Mouse (Mus musculus) lung, adult 2 months (tissue): ENCODE results near the gene Sim2. TPM values are rescaled to one million over a fixed set of nuclear protein-coding genes. Genes with fewer than 3 reads are reported as not detected.

Source experiments
- DNase-seq: peaks from one replicate; pipeline ENCODE4 v3.0.0; 2022
- H3K4me1 ChIP-seq: fragments of 200-500 bp; 2 replicates; pipeline ENCODE4 v1.6.1; 2011; ENCODE audit warnings: low read length; ENCODE audit not compliant: control insufficient read depth, insufficient read depth
- H3K4me3 ChIP-seq: fragments of 200-500 bp; replicated peaks from 2 replicates; pipeline ENCODE3; 2011; ENCODE audit warnings: low read depth, mild to moderate bottlenecking, control low read depth, low read length; ENCODE audit errors: extremely low read depth
- CTCF ChIP-seq: fragments of 200-500 bp; IDR thresholded peaks from 2 replicates; pipeline ENCODE4 v1.5.1; 2011; ENCODE audit warnings: mild to moderate bottlenecking, low read length, control low read depth; ENCODE audit not compliant: insufficient read depth
- POLR2A ChIP-seq: fragments of 200-500 bp; IDR thresholded peaks from 2 replicates; pipeline ENCODE4 v1.6.1; 2011; ENCODE audit warnings: low read depth, mild to moderate bottlenecking, control low read depth, low read length, borderline replicate concordance; ENCODE audit errors: extremely low read depth
- WGBS: fragments of 180-500 bp; shearing (Covaris S2); methylation state at CpG from one replicate; pipeline ENCODE4 v1.1.7; 2018; 5-methylcytosine and 5-hydroxymethylcytosine counted together
- polyA plus RNA-seq: library from polyadenylated mRNA; depleted of rRNA; stranded (reverse); fragments of >200 nt; gene quantifications from 2 replicates; pipeline ENCODE4 v1.2.3, GENCODE M21; 2012

The Sim2 gene
- polyA plus RNA-seq, 1 experiment, result 8.8 TPM

DNA sequence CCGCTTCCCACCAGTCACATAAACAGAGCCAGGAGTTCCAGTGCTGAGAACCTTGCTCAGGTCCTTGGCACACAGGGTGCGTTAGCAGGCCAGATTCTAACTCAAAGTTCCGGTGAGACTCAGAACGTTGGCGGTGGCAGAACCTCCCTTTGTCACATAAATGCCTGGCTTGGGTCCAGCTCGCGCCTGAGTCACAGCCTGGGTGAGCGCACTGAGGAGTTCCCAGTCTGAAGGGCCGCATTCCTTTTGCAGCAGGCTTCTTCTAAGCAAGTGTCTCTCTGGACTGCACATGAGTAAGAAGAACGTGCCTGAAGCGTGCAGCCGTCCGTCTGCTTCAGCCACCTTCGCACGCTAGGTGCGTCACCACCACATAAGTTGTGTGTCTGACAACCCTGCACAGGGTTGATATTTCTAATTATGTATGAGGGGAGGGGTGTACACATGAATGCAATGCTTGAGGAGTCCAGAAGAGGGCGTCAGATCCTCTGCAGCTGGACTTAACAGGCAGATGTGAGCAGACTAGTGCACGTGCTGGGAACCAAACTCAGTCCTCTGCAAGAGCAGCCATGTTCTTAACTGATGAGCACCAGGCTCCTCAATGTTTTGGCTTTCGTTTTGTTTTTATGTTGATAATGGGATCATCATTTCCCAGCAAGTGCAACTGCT lies 9.2 kb upstream of the Sim2 start:
- TF ChIP-seq CTCF, result no peak
- no peak for TF ChIP-seq POLR2A
- 48% methylated on average over 19 of the region's 19 CpGs for WGBS
- H3K4me1 ChIP-seq, result no peaks in the 10 kb centered on the region
- no peak overlapping the region for H3K4me3 ChIP-seq
- peak; percentile 51 for DNase-seq

DNA sequence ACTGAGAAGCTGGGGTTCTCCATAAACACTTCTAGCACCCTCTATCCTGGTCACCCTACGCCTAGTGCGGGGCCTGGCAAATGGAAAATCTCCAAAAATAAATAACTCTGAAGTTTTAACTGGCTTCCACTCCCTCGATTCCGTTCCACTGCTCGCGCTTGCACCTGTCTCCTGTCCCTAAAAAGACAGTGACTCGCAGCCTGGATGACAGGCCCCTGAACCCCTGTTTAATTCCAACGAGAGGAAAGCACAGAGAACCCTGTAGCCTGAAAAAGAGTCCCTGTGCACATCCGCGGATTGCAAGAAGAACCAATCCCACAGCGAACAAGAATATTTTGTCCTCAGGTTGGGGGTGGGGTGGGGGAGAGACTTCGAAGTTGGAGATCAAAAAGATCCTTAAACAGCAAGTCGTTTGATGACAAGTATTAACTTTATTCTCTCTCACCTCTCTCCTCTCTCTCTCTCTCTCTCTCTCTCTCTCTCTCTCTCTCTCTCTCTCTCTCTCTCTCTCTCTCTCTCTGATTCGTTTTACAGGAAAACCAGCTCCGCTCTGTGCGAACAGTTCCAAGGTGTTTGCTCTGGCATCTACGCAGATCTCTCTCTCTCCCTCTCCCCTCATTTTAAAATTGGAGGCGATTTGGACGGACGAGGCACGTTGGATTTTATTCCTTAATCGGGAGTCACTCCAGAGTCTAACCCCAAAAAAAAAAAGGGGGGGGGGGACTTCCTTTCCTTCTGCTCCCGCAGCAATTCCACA lies 6.2 kb upstream of the Sim2 start:
- 8% methylated on average over 23 of the region's 23 CpGs for WGBS
- no peak for TF ChIP-seq CTCF
- TF ChIP-seq POLR2A, result no peak

DNA sequence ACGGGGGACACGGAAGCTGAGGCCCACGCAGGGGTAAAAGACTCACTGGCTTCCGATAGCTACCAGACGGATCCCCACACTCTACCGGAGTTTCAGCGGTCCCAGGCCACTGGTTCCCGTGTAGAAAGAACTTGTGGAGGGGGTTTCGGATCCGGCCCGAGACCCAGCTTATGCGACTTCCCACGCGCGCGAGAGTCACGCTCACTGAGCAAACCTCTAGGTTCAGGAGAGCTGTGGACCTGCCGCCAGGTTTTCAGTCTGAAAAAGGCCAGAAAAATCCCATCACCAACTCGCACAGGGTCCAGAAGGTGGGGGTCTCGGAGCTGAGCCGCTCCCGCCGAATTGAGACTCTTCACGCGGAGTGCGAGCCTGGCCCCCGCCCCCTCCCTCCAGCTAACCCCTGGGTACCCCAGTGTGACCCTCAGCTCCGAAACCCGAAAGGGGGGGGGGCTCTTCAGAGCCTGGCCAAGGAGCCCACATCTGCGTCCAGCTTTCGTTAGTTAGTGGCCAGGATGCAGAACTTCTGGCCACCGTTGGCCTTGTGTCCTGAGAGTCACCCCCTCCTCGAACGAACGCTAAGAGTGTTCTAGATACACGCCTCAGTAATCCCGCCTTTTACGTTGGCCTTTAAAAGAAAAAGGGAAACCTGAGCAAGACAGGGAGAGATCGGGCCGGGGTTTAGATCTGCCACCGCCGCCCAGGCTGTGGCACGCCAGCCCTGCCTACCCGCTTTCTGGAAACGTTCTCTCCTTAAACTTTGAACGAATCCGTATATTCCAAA lies 5.5 kb upstream of the Sim2 start:
- 4% methylated on average over 47 of the region's 47 CpGs for WGBS
- Histone ChIP-seq H3K4me1 (no peaks in the 10 kb centered on the region), H3K4me3 (no peak overlapping the region)
- TF ChIP-seq POLR2A (no peak), CTCF (no peak)
- DNase-seq, result no peak

More for the DNA sequence above, 6.2 kb upstream of the Sim2 start:
- DNase-seq, result no peak
- no peak overlapping the region for H3K4me3 ChIP-seq
- H3K4me1 ChIP-seq, result no peaks in the 10 kb centered on the region

DNA sequence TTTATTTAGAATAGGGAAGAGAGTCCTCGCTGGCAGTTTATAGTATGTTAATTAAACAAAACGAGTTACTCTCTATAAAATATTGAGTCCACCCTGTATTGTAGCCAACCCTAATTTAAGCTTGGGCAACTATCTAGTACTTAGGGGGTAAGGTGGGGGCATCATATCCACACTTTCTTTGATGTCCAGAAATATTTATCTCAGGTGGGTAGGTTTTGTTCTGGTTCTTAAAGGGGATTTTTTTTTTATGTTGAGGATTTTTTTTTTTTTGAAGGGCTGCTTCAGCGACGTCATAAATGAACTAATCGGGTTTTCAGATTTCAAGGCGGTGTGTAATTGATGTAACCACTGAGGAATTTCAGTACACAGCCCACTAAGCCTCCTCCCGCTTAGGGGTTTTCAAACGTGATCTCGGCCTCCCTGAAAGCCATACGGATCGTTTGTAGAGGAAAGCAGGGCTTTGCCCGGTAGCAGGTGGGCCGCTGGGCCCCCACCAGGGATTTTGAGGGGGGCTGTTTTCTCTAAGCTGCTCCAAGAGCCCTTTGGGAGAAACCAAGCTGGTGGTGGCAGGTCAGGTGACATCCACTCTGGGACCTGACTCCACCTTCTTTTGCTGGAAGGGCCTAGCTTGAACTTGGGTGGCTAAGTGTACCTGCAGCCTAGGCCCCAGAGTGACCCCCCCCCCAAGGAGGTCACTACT lies 4.7 kb upstream of the Sim2 start:
- TF ChIP-seq POLR2A (no peak), CTCF (no peak)
- H3K4me1 ChIP-seq, result no peaks in the 10 kb centered on the region
- WGBS, result 8% methylated on average over 13 of the region's 13 CpGs
- H3K4me3 ChIP-seq, result no peak overlapping the region
- DNase-seq, result no peak

DNA sequence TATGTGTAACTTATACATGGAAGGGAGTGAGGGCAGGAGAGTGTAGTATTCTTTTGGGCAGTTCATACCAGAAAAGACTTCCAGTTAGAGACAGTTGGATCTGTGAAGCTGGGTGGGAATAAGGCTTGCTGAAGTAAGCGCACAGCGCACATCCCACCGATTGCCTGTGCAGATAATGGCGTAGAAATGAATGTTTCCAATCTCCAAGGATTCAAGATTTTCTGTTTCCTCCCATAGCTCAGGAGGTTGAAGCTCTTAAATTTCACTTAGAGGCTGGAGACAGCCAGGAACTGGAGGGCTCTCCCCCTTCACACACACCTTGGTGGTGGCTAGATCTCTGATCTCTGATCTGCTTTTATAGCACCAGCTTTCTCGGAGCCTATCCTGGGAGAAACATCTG lies 3.1 kb upstream of the Sim2 start:
- TF ChIP-seq CTCF (no peak), POLR2A (no peak)
- H3K4me1 ChIP-seq, result peaks cover 9% of the 10 kb centered on the region
- no peak for DNase-seq
- no peak overlapping the region for H3K4me3 ChIP-seq
- WGBS, result 27% methylated on average over 5 of the region's 5 CpGs

DNA sequence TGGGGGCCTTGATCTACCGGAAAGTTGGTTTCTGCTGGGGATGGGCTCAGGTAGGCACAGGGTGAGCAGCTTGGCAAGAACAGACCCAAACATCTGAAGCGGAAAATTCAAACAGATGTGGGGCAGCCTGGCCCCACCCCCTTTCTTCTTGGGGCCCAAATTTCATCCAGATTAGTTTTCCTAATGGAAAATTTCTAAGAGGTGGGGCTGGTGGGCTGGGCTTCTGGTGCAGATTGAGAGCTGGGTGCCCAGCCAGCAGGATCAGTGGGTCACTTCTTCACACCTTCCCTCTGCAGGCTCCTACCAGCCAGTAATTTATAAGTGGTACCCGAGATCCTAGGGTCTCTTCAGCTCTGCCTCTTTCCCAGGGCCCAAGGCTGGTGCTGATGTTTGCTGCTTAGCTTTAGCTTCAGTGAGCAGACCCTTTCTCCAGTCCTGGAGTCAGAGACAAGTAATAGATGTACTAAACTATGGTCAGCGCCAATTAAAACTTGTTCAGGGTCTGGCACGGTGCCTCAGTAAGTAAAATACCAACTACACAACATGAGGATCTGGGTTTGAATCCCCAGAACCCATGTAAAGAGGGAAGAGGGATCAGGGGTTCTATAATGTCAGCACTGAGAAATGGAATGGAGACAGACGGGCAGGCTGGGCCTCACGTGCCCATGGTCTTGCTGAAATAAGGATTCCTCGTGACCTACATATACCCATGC lies 2.6 kb upstream of the Sim2 start:
- H3K4me1 ChIP-seq, result peaks cover 11% of the 10 kb centered on the region
- no peak for TF ChIP-seq POLR2A
- TF ChIP-seq CTCF, result no peak
- no peak for DNase-seq
- no peak overlapping the region for H3K4me3 ChIP-seq
- 19% methylated on average over 8 of the region's 8 CpGs for WGBS

DNA sequence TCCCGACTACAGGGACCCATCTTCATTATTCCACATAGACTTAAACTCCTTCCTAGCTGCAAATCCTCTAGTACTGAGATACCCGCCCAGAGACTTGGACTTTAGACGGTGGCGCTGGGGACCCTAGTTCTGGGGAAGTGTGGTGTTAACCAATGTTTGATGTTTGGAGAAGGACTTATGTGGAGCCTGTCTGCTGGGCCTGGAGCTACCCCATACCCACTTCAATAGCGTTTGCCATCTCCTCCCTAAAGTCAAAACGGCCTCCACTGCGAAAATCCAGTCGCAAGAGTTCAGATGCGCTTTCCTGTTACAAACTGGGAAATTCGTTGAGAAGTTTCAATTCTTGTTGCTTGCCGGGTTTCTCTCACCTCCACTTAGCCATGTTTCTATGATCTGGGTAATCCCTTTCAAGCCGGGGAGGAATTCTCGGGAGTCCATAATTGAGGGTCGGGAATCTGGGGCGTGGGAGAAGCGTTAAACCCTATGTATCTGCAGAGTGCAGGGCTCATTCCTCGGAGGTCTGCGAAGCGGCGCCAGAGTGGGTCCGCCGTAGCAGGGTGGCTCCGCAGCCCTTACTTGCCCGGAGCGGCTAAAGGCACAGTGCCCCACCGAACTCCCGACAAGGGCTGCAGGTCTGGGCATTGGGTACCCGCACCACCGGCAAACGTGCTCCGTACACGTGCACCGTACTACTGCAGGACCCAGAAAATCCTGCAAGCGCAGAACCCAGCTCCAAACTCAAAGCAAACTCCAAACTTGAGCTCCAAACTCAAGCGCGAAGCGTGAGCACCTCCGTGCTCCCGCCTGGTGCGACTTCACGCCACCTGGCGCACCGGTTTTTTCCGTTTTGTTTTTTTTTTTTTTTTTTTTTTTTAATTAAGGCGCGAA lies 1.5 kb upstream of the Sim2 start:
- Histone ChIP-seq H3K4me1 (peaks cover 11% of the 10 kb centered on the region), H3K4me3 (no peak overlapping the region)
- DNase-seq, result no peak
- no peak for TF ChIP-seq POLR2A
- TF ChIP-seq CTCF, result no peak
- WGBS, result 5% methylated on average over 46 of the region's 46 CpGs
